Mouse (Mus musculus) midbrain, embryonic 11.5 days (tissue): ENCODE results near the gene Ppp2r5c. TPM values are rescaled to one million over a fixed set of nuclear protein-coding genes. Genes with fewer than 3 reads are reported as not detected.

Experiments used
- ATAC-seq: fragments of 200-750 bp; cut with Nextera tagmentation; 2 replicates; pipeline ENCODE4 v1.8.0; 2017; ENCODE audit warnings: moderate TSS enrichment, moderate library complexity; ENCODE audit not compliant: low FRiP score
- DNase-seq: peaks from one replicate; pipeline ENCODE4 v3.0.0; 2015; ENCODE audit warnings: low spot score; ENCODE audit errors: missing footprints
- H3K27ac ChIP-seq: fragments of 300-500 bp; sonication (generic); 2 replicates; pipeline ENCODE4 v1.5.1; 2014; ENCODE audit warnings: low read depth, low read length
- H3K27me3 ChIP-seq: fragments of 300-500 bp; sonication (generic); 2 replicates; pipeline ENCODE4 v1.6.1; 2014; ENCODE audit warnings: mild to moderate bottlenecking, low read length, moderate library complexity, mixed read lengths; ENCODE audit not compliant: control insufficient read depth, insufficient read depth
- H3K36me3 ChIP-seq: fragments of 300-500 bp; sonication (generic); 2 replicates; pipeline ENCODE4 v1.6.1; 2014; ENCODE audit warnings: mild to moderate bottlenecking, low read length, moderate library complexity, mixed read lengths; ENCODE audit not compliant: control insufficient read depth, insufficient read depth
- H3K4me1 ChIP-seq: fragments of 300-500 bp; sonication (generic); 2 replicates; pipeline ENCODE4 v1.6.1; 2014; ENCODE audit warnings: low read length; ENCODE audit not compliant: control insufficient read depth, insufficient read depth
- H3K4me2 ChIP-seq: fragments of 300-500 bp; sonication (generic); 2 replicates; pipeline ENCODE4 v1.6.1; 2014; ENCODE audit warnings: mild to moderate bottlenecking, moderate library complexity
- H3K4me3 ChIP-seq: fragments of 300-500 bp; sonication (generic); 2 replicates; pipeline ENCODE4 v1.5.1; 2014; ENCODE audit warnings: low read depth, low read length
- H3K9ac ChIP-seq: fragments of 300-500 bp; sonication (generic); 2 replicates; pipeline ENCODE4 v1.6.1; 2014; ENCODE audit warnings: low read length
- H3K9me3 ChIP-seq: fragments of 300-500 bp; sonication (generic); 2 replicates; pipeline ENCODE4 v1.6.1; 2016; ENCODE audit warnings: low read length; ENCODE audit not compliant: control insufficient read depth
- WGBS: fragments of 180-500 bp; shearing (Covaris S2); extraction: QIAGEN DNeasy Blood & Tissue Kit; methylation state at CpG from one replicate; pipeline ENCODE4 v1.1.7; 2014; 5-methylcytosine and 5-hydroxymethylcytosine counted together
- polyA plus RNA-seq: library from polyadenylated mRNA; unstranded; fragments of >200 nt; fragmentation: Nextera tagmentation; extraction: Ambion mirVana; gene quantifications from 2 replicates; pipeline ENCODE4 v1.2.1, GENCODE M21; 2014

The Ppp2r5c gene
- 175 and 183 TPM in 2 replicates for polyA plus RNA-seq

GRCm38 (mm10) chr12:110446290-110447170, at the start of gene Ppp2r5c:
Gene Ppp2r5c (plus strand): TSS chr12:110447120.
- peak; percentile 97 for ATAC-seq
- no peaks in the 10 kb centered on the region for H3K36me3 ChIP-seq
- H3K4me3 ChIP-seq, result peak within 1 kb of the TSS; percentile 88
- no peaks in the 10 kb centered on the region for H3K27me3 ChIP-seq
- H3K4me1 ChIP-seq, result peaks cover 10% of the 10 kb centered on the region
- peak within 1 kb of the TSS; percentile 74 for H3K4me2 ChIP-seq
- H3K27ac ChIP-seq, result peak within 1 kb of the TSS; percentile 90
- peak within 1 kb of the TSS; percentile 86 for H3K9ac ChIP-seq
- peak; percentile 99 for DNase-seq
- H3K9me3 ChIP-seq, result no peaks in the 10 kb centered on the region
- WGBS, result under 1% methylated on average over 66 of the region's 86 CpGs

- WGBS, result 39% methylated on average over 8 of the region's 8 CpGs
- no peak overlapping the region for H3K4me3 ChIP-seq
These were observed 48.6 kb upstream of the Ppp2r5c start for GRCm38 (mm10) chr12:110398351-110398750.

GRCm38 (mm10) chr12:110399161-110399560, 47.8 kb upstream of the Ppp2r5c start:
- WGBS, result 93% methylated on average over 6 of the region's 6 CpGs
- no peaks in the 10 kb centered on the region for H3K4me1 ChIP-seq
- no peak for ATAC-seq
- no peak overlapping the region for H3K9ac ChIP-seq
- no peak overlapping the region for H3K27ac ChIP-seq
- H3K4me3 ChIP-seq, result no peak overlapping the region
- no peaks in the 10 kb centered on the region for H3K27me3 ChIP-seq
- no peaks in the 10 kb centered on the region for H3K9me3 ChIP-seq
- no peak overlapping the region for H3K4me2 ChIP-seq
- no peaks in the 10 kb centered on the region for H3K36me3 ChIP-seq
- DNase-seq, result peak; percentile 53

More at GRCm38 (mm10) chr12:110398351-110398750, 48.6 kb upstream of the Ppp2r5c start:
- DNase-seq (peak; percentile 96), ATAC-seq (no peak)
- no peaks in the 10 kb centered on the region for H3K9me3 ChIP-seq
- no peaks in the 10 kb centered on the region for H3K4me1 ChIP-seq
- H3K4me2 ChIP-seq, result no peak overlapping the region
- H3K27ac ChIP-seq, result no peak overlapping the region
- H3K9ac ChIP-seq, result no peak overlapping the region
- no peaks in the 10 kb centered on the region for H3K36me3 ChIP-seq
- H3K27me3 ChIP-seq, result no peaks in the 10 kb centered on the region

GRCm38 (mm10) chr12:110400936-110401335, 46.0 kb upstream of the Ppp2r5c start:
- ATAC-seq (no peak), DNase-seq (peak; percentile 67)
- H3K9me3 ChIP-seq, result no peaks in the 10 kb centered on the region
- H3K4me1 ChIP-seq, result no peaks in the 10 kb centered on the region
- no peaks in the 10 kb centered on the region for H3K36me3 ChIP-seq
- WGBS, result 84% methylated on average over 5 of the region's 5 CpGs
- H3K4me3 ChIP-seq, result no peak overlapping the region
- H3K27ac ChIP-seq, result no peak overlapping the region
- H3K4me2 ChIP-seq, result no peak overlapping the region
- no peaks in the 10 kb centered on the region for H3K27me3 ChIP-seq
- H3K9ac ChIP-seq, result no peak overlapping the region

- no peak overlapping the region for H3K9ac ChIP-seq
- WGBS, result 90% methylated on average over 4 of the region's 4 CpGs
- H3K4me1 ChIP-seq, result no peaks in the 10 kb centered on the region
- H3K36me3 ChIP-seq, result no peaks in the 10 kb centered on the region
- no peak overlapping the region for H3K4me3 ChIP-seq
- no peak overlapping the region for H3K27ac ChIP-seq
- H3K4me2 ChIP-seq, result no peak overlapping the region
- DNase-seq (no peak), ATAC-seq (no peak)
- H3K27me3 ChIP-seq, result no peaks in the 10 kb centered on the region
- H3K9me3 ChIP-seq, result no peaks in the 10 kb centered on the region
These were observed 45.0 kb upstream of the Ppp2r5c start for GRCm38 (mm10) chr12:110401871-110402270.

- H3K27me3 ChIP-seq, result no peaks in the 10 kb centered on the region
- DNase-seq (peak; percentile 69), ATAC-seq (no peak)
- no peak overlapping the region for H3K9ac ChIP-seq
- no peaks in the 10 kb centered on the region for H3K9me3 ChIP-seq
- H3K27ac ChIP-seq, result no peak overlapping the region
- 47% methylated on average over 3 of the region's 3 CpGs for WGBS
- no peaks in the 10 kb centered on the region for H3K36me3 ChIP-seq
- no peak overlapping the region for H3K4me3 ChIP-seq
- H3K4me1 ChIP-seq, result no peaks in the 10 kb centered on the region
- no peak overlapping the region for H3K4me2 ChIP-seq
These were observed 30.7 kb upstream of the Ppp2r5c start for GRCm38 (mm10) chr12:110416244-110416643.

- H3K27me3 ChIP-seq, result no peaks in the 10 kb centered on the region
- 49% methylated on average over 28 of the region's 28 CpGs for WGBS
These were observed 29.6 kb upstream of the Ppp2r5c start for GRCm38 (mm10) chr12:110417023-110417986.

GRCm38 (mm10) chr12:110417987-110418734, 28.8 kb upstream of the Ppp2r5c start:
- Histone ChIP-seq H3K4me2 (no peak overlapping the region), H3K4me3 (no peak overlapping the region), H3K4me1 (no peaks in the 10 kb centered on the region), H3K9me3 (no peaks in the 10 kb centered on the region), H3K9ac (no peak overlapping the region), H3K36me3 (no peaks in the 10 kb centered on the region), H3K27me3 (no peaks in the 10 kb centered on the region), H3K27ac (no peak overlapping the region)
- DNase-seq (no peak), ATAC-seq (peak; percentile 58; the same call in 1 of the 2 replicates)
- WGBS, result 46% methylated on average over 20 of the region's 20 CpGs

More at GRCm38 (mm10) chr12:110417023-110417986, 29.6 kb upstream of the Ppp2r5c start:
- Histone ChIP-seq H3K4me2 (0 out of 2 replicates have a peak overlapping the region, but pooled peaks have one; percentile 11), H3K4me3 (no peak overlapping the region), H3K9me3 (no peaks in the 10 kb centered on the region), H3K27ac (no peak overlapping the region), H3K9ac (no peak overlapping the region), H3K36me3 (no peaks in the 10 kb centered on the region), H3K4me1 (no peaks in the 10 kb centered on the region)
- ATAC-seq (no peak), DNase-seq (peak; percentile 79)
